Mouse (Mus musculus): Measurements from ENCODE around the gene Meltf.

- TF ChIP-seq CTCF (IDR thresholded peaks at IDR 0.05; ENCODE audit: extremely low read depth, insufficient read length, insufficient replicate concordance, low read depth, low read length), result no peak
- TF ChIP-seq POLR2A (IDR thresholded peaks at IDR 0.05; ENCODE audit: low read depth, low read length), result no peak
Measured at GRCm38 (mm10) chr16:31935091-31935979, 56.7 kb downstream of the Meltf start.
